Mouse (Mus musculus) lung, embryonic 14.5 days (tissue): ENCODE measurements around the gene Bahcc1. TPM values are rescaled to one million over a fixed set of nuclear protein-coding genes. Genes with fewer than 3 reads are reported as not detected.
A peak's percentile ranks its signal among the peaks of the same experiment; 100 is the strongest.

Experiments
- ATAC-seq: fragments of 200-750 bp; cut with Nextera tagmentation; 2 replicates; pipeline ENCODE4 v1.8.0; 2017; ENCODE audit warnings: mild to moderate bottlenecking, moderate TSS enrichment, moderate library complexity; ENCODE audit not compliant: insufficient read depth
- DNase-seq: peaks from one replicate; pipeline ENCODE4 v3.0.0-alpha.2; 2015
- H3K27ac ChIP-seq: fragments of 300-500 bp; sonication (generic); 2 replicates; pipeline ENCODE4 v1.5.1; 2014; ENCODE audit warnings: low read depth, mild to moderate bottlenecking, moderate library complexity
- H3K27me3 ChIP-seq: fragments of 300-500 bp; sonication (generic); 2 replicates; pipeline ENCODE4 v1.6.1; 2014; ENCODE audit warnings: low read length, control low read depth; ENCODE audit not compliant: insufficient read depth
- H3K36me3 ChIP-seq: fragments of 300-500 bp; sonication (generic); 2 replicates; pipeline ENCODE4 v1.6.1; 2014; ENCODE audit warnings: control low read depth; ENCODE audit not compliant: insufficient read depth
- H3K4me1 ChIP-seq: fragments of 300-500 bp; sonication (generic); 2 replicates; pipeline ENCODE4 v1.6.1; 2014; ENCODE audit warnings: antibody characterized with exemption, control low read depth; ENCODE audit not compliant: insufficient read depth
- H3K4me2 ChIP-seq: fragments of 300-500 bp; sonication (generic); 2 replicates; pipeline ENCODE4 v1.6.1; 2014; ENCODE audit warnings: mild to moderate bottlenecking
- H3K4me3 ChIP-seq: fragments of 300-500 bp; sonication (generic); 2 replicates; pipeline ENCODE4 v1.5.1; 2014; ENCODE audit warnings: low read depth, low read length
- H3K9ac ChIP-seq: fragments of 300-500 bp; sonication (generic); 2 replicates; pipeline ENCODE4 v1.6.1; 2014
- H3K9me3 ChIP-seq: fragments of 300-500 bp; sonication (generic); 2 replicates; pipeline ENCODE4 v1.6.1; 2016; ENCODE audit warnings: low read depth, low read length, control low read depth
- CTCF ChIP-seq: IDR thresholded peaks from 2 replicates; pipeline ENCODE4 v1.5.1; 2016; ENCODE audit warnings: antibody characterized with exemption, low read depth
- WGBS: fragments of 180-500 bp; shearing (Covaris S2); extraction: QIAGEN DNeasy Blood & Tissue Kit; methylation state at CpG from one replicate; pipeline ENCODE4 v1.1.7; 2014; 5-methylcytosine and 5-hydroxymethylcytosine counted together
- polyA plus RNA-seq: library from polyadenylated mRNA; unstranded; fragments of >200 nt; fragmentation: Nextera tagmentation; extraction: Ambion mirVana; gene quantifications from 2 replicates; pipeline ENCODE4 v1.2.1, GENCODE M21; 2014

The Bahcc1 gene
- polyA plus RNA-seq, 1 experiment from 2014 or later = 14.3 TPM

DNA sequence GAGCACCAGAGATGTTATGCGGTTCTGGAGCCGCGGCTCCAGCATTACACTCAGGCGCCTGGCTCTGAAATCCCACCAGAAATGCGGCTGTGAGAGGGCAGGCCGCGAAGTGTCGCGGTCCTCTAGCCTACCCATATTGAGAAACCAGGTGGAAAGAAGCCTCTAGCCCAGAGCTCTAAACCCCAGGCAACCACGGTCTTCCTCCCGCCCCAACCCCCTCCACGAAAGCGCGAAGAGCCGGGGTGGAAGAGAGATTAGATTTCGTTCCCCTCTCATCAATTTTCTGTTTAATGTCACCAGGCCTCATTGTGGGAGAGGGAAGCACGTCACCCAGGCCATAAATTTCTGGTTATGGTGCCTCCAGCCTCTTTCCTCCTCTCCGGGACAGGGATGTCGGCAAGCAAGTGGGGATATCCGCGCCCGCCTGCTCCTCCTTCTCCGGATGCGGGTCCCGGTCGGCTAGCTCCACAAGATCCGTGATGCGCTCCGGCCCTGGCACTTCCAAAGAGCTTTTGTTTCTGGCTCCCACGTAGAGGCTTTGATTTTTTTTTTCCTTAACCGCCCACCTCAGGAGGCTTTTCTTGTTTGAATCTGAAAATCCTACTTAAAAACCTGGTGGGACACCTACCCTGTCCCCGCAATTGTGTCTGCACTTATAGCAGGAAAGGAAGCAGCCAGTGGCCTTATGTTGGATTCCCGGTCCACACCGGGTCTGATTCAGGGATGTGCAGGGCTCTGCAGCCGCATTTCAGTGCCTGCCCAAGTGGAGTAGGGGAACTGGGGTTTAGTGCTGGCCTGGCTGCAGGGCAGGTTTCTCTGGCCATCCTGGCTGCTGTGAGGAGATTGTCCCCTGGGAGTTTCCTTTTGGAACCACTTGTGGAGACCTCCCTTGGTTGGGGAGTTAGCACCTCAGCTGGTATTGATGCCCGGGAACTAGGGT, 7.2 kb upstream of the Bahcc1 start:
- ATAC-seq (no peak), DNase-seq (peak; percentile 66)
- peaks cover 17% of the 10 kb centered on the region for H3K36me3 ChIP-seq
- H3K9ac ChIP-seq = peak overlapping the region; percentile 50
- H3K4me2 ChIP-seq = peak overlapping the region; percentile 62
- peak overlapping the region; percentile 96 for H3K27ac ChIP-seq
- H3K4me3 ChIP-seq = peak overlapping the region; percentile 24
- no peaks in the 10 kb centered on the region for H3K9me3 ChIP-seq
- H3K4me1 ChIP-seq = peaks cover 55% of the 10 kb centered on the region
- no peaks in the 10 kb centered on the region for H3K27me3 ChIP-seq
- no peak for TF ChIP-seq CTCF
- 14% methylated on average over 36 of the region's 36 CpGs for WGBS

DNA sequence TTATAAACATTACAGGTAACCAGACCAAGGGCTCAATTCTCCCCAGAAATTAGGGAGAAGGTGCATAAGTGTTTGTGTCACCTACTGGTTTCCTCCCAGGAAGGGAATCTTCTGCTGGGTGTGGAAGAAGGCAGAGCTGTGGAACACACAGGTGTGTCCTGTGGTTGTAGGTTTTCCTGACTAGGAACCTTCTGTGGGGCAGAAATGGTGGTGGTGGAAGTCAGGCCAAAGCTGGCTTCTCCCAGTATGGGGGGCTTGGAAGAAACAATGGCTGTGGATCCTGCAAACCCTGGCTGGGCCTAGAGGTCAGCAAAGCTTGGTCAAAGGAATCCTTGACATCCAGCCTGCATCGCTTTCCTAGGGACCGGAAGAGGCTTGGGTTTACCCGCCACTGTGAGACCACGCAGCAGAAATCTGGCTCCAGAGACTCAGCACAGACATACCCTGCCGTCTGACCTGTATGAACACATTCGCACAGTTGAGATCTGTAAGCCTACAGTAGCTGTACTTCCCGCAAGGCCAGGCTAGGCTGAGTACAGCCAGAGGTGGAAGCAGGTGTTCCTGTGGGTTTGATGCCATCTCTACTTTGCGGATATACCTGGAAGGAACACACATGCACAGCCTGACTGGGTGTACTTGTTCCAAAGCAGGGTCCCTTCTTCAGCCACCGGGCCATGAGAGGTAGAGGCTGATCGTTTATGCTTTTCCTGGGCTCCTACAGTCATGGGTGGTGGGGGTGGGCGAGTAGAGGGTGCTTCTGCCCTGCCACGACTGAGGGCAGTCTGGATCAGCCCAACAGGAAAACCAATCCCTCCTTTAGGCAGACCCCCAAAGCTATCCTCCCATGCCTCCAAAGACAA, 6.1 kb upstream of the Bahcc1 start:
- Histone ChIP-seq H3K4me2 (peak overlapping the region; percentile 27; the same call in 1 of the 2 replicates), H3K9me3 (no peaks in the 10 kb centered on the region), H3K9ac (peak overlapping the region; percentile 50), H3K36me3 (peaks cover 17% of the 10 kb centered on the region), H3K27me3 (no peaks in the 10 kb centered on the region), H3K4me3 (no peak overlapping the region), H3K4me1 (peaks cover 53% of the 10 kb centered on the region), H3K27ac (peak overlapping the region; percentile 96)
- 66% methylated on average over 12 of the region's 12 CpGs for WGBS
- ATAC-seq (no peak), DNase-seq (no peak)
- no peak for TF ChIP-seq CTCF

GRCm38 (mm10) chr11:120227571-120228051, 5.1 kb upstream of the Bahcc1 start:
- 31% methylated on average over 8 of the region's 8 CpGs for WGBS
- H3K4me1 ChIP-seq = peaks cover 55% of the 10 kb centered on the region
- no peak for ATAC-seq
- H3K9me3 ChIP-seq = no peaks in the 10 kb centered on the region
- H3K4me3 ChIP-seq = 0 out of 2 replicates have a peak overlapping the region, but pooled peaks have one; percentile 96
- peak overlapping the region; percentile 96 for H3K27ac ChIP-seq
- DNase-seq = peak; percentile 57
- H3K27me3 ChIP-seq = no peaks in the 10 kb centered on the region
- H3K4me2 ChIP-seq = peak overlapping the region; percentile 99
- peak overlapping the region; percentile 99; the same call in 1 of the 2 replicates for H3K9ac ChIP-seq
- TF ChIP-seq CTCF = no peak
- peaks cover 17% of the 10 kb centered on the region for H3K36me3 ChIP-seq

DNA sequence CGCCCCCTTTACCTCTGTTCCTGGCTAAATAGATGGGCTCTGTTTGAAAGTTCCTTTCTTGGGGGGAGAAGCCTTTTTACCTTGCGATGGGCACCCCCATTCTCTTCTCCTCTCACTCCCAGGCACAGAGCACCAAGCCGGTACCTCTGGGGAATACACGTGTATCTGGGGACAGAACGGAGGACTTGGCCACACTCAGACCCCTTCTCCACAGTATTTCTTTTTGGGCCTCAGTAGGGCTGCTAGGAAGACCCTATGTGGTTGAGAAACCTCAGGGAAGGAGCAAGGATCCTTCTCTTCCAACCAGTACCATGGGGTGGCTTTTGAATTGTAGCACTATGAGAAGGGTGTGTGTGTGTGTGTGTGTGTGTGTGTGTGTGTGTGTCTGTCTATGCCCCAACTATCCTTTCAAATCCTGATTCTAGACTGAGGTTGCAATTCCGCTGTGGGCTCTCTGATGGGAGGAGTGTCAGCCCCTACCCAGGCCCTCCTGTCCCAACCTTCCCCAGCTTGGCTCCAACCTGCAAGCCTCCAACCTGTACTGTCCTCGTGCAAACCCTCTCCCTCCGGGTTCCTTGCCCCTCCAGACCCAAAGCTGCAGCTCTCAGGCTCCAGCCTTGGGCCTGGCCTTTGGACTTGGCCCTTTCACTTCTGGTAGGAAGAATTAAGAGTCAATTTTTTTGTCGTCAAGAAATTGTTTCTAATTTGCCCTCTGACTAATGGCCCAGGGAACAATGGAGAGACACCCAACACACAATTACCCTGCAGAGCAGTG, 4.4 kb upstream of the Bahcc1 start:
- 46% methylated on average over 9 of the region's 9 CpGs for WGBS
- Histone ChIP-seq H3K4me1 (peaks cover 55% of the 10 kb centered on the region), H3K9ac (peak overlapping the region; percentile 99), H3K9me3 (no peaks in the 10 kb centered on the region), H3K27me3 (no peaks in the 10 kb centered on the region), H3K36me3 (peaks cover 17% of the 10 kb centered on the region), H3K4me3 (peak overlapping the region; percentile 96; the same call in 1 of the 2 replicates), H3K4me2 (peak overlapping the region; percentile 99), H3K27ac (peak overlapping the region; percentile 96)
- ATAC-seq = no peak
- no peak for TF ChIP-seq CTCF
- DNase-seq = no peak

DNA sequence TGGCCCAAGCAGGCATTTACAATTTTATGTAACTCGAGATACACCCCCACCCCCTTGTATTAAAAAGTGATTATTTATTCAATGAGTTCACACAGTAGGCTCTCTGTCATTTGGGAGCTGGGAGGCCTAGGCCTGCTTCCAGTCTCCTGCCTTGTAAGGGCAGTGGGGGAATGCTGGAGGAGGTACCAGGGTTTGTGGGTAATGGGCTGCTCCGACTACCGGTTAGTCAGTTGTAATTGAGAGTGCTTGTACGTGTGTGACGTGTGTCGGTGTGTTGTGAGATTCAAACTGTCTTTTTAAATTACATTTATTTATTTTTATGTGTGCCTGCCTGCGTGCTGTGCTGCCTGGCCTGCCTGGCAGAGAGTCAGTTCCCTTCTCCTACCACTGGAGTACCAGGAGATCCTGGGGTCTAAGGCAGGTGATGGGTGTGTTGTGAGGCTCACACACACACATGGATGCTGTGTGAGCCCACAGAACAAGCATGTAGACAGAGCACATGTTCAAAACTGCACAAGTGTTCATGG, 3.8 kb upstream of the Bahcc1 start:
- WGBS = 28% methylated on average over 7 of the region's 7 CpGs
- peak overlapping the region; percentile 96 for H3K4me3 ChIP-seq
- H3K4me2 ChIP-seq = peak overlapping the region; percentile 99
- DNase-seq = peak; percentile 38
- no peak for ATAC-seq
- peaks cover 17% of the 10 kb centered on the region for H3K36me3 ChIP-seq
- H3K9ac ChIP-seq = peak overlapping the region; percentile 99
- peak overlapping the region; percentile 96 for H3K27ac ChIP-seq
- no peaks in the 10 kb centered on the region for H3K9me3 ChIP-seq
- H3K4me1 ChIP-seq = peaks cover 53% of the 10 kb centered on the region
- no peaks in the 10 kb centered on the region for H3K27me3 ChIP-seq
- no peak for TF ChIP-seq CTCF
